Comparison of ENCODE assay signal across 8 mouse cellular contexts in the genomic region with DNA sequence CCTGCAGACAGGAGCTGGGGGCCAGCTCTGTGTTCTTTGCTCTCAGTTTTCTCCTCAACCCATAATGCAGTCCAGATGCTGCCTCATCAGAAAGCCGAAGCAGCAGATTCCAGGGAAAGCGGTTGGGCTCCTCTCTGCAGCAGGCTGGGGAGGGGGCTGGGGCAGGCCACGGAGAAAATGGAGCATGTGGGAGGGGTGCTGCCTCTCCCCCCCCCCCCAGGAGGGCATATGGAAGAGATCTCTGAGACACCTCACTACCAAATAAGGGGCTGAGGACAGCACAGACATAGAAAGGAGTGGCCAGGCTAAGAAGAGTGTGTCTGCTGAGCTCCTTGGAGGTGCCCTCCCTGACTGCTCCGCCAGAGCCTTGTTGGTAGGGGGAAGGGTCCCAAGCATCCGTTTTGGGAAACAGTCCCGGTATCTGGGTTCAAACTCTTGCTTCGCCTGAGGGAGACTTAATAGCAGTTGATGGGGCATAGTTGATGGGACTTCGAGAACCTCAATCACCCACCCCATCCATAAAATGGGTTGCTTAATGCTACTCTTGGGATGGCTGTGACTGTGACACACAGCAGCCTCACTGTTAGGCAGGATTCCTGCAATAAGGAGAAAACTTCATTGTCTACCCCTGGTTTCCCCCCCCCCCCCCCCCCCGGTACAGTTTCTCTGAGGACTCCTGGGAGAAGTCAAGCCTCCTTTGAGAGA. TPM values are rescaled to one million over a fixed set of nuclear protein-coding genes. Genes with fewer than 3 reads are reported as not detected.
A peak's percentile ranks its signal among the peaks of the same experiment; 100 is the strongest.
DNase-seq lines count a peak whose midpoint lies in the region; TF ChIP-seq lines count a peak whose summit lies in the region.

No protein-coding gene starts in this region.

- peak overlapping the region; percentile 81 for H3K27ac ChIP-seq in gastrocnemius, adult 2 months

- TF ChIP-seq CTCF in gastrocnemius, adult 2 months (IDR thresholded peaks at IDR 0.05) = no peak

- intact Hi-C loops in gastrocnemius, adult 2 months (cut with DNase I) = no loop called here
- intact Hi-C loops in left cerebral cortex, postnatal 14 days (cut with DNase I) = no loop called here

- peak; percentile 60 for DNase-seq in gastrocnemius, adult 2 months
- DNase-seq in gastrocnemius, adult 18-20 months (ENCODE audit: low spot score) = no peak
- DNase-seq in 3T3-L1 (ENCODE audit: low read depth, low spot score) = peak; percentile 90
- peak; percentile 48 to 69 for DNase-seq in gastrocnemius, postnatal 4 days (ENCODE audit: low spot score in 2 of 2)
- peak; percentile 84 for DNase-seq in mesoderm, embryonic 11.5 days (ENCODE audit: low read depth, low spot score)
- DNase-seq in cerebellum, adult 8-10 months = no peak
- DNase-seq in left cerebral cortex, adult 8-10 months (ENCODE audit: low spot score in 2 of 2) = no peak
- no peak for DNase-seq in left cerebral cortex, postnatal 14 days (ENCODE audit: low spot score in 2 of 2)

- H3K4me3 ChIP-seq in gastrocnemius, adult 2 months = peak overlapping the region; percentile 57

RNA-seq across cellular contexts. Expression of a gene that starts 53.9 kb away (rescaled TPM):
- total RNA-seq in gastrocnemius, adult 2 months (2021) = 100 to 1,000 TPM; 154 to 483 TPM
- 10 to 100 TPM; 64.6 to 65.0 TPM for total RNA-seq in gastrocnemius, adult 18-20 months (2021)
- total RNA-seq in gastrocnemius, postnatal 4 days (2021) = 1,000 to 10,000 TPM; 5,652 to 6,690 TPM
- total RNA-seq in left cerebral cortex, adult 8-10 months (2022) = 10 to 100 TPM in 1 of 4 experiments, 1 to 10 TPM in 3; 7.0 to 10.2 (median 8.0) TPM
- total RNA-seq in left cerebral cortex, postnatal 14 days (2021) = 10 to 100 TPM; 50.1 to 54.5 TPM

Comparison
In these comparisons a context has a peak if more than half of its experiments do, and no peak if none do; other contexts are left out.
1. DNase-seq: peak in gastrocnemius, adult 2 months (single experiment), 3T3-L1 (single experiment), gastrocnemius, postnatal 4 days (2 of 2) and mesoderm, embryonic 11.5 days (single experiment); none in gastrocnemius, adult 18-20 months (single experiment), cerebellum, adult 8-10 months (single experiment), left cerebral cortex, adult 8-10 months (0 of 2) and left cerebral cortex, postnatal 14 days (0 of 2).
2. RNA of a gene that starts 53.9 kb away (total RNA-seq): 5,652 to 6,690 TPM in gastrocnemius, postnatal 4 days; 154 to 483 TPM in gastrocnemius, adult 2 months, 64.6 to 65.0 TPM in gastrocnemius, adult 18-20 months, 50.1 to 54.5 TPM in left cerebral cortex, postnatal 14 days and 7.0 to 10.2 TPM in left cerebral cortex, adult 8-10 months; every median in the first group is over 10 times any median in the second.